ENCODE assay signal across 8 mouse cellular contexts in the genomic region with DNA sequence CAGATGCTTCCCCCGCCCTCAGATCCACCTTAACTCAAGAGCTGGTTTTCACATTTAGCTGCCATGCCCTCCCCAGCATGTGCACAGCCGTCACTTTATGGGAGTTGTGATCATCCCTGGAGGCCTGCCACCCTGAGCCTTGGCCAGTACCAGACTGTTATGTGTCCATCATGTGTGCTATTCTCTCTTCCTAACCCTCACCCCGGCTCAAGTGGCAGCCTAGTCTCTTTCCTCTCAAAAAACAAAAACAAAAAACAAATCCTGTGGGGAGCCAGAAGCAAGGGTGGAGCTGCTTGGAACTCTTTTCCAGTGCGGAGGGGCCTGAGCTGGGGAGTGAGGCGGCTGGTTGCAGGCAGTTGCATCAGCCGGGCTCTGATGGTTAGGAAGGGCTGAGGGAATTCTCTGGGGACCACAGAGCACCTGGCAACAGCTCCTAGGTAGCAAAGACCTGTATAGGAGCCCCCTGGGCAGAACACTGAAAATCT. TPM values are rescaled to one million over a fixed set of nuclear protein-coding genes. Genes with fewer than 3 reads are reported as not detected.
DNase-seq lines count a peak whose midpoint lies in the region; ATAC-seq lines count a peak whose summit lies in the region.

No protein-coding gene starts in this region.

- 36% methylated on average over 6 of the region's 6 CpGs for WGBS in intestine, embryonic 16.5 days
- WGBS in midbrain, embryonic 10.5 days: 53% methylated on average over 6 of the region's 6 CpGs

- H3K27ac ChIP-seq in intestine, embryonic 16.5 days (ENCODE audit: low read length): peak overlapping the region; percentile 44
- H3K27ac ChIP-seq in midbrain, embryonic 10.5 days (replicated peaks): peak overlapping the region; percentile 71

- peak overlapping the region; percentile 82 for H3K4me3 ChIP-seq in intestine, embryonic 16.5 days (ENCODE audit: low read length)
- H3K4me3 ChIP-seq in midbrain, embryonic 10.5 days: peak overlapping the region; percentile 88

- no peaks in the 10 kb centered on the region for H3K9me3 ChIP-seq in intestine, embryonic 16.5 days (ENCODE audit: control insufficient read depth, low read length)
- no peaks in the 10 kb centered on the region for H3K9me3 ChIP-seq in midbrain, embryonic 10.5 days (replicated peaks)

- H3K4me1 ChIP-seq in intestine, embryonic 16.5 days (ENCODE audit: control insufficient read depth, insufficient read depth, low read length): peaks cover 47% of the 10 kb centered on the region
- peaks cover 69% of the 10 kb centered on the region for H3K4me1 ChIP-seq in midbrain, embryonic 10.5 days

- ATAC-seq in intestine, embryonic 16.5 days: no peak

- no peaks in the 10 kb centered on the region for H3K27me3 ChIP-seq in intestine, embryonic 16.5 days (replicated peaks; ENCODE audit: control insufficient read depth, insufficient read depth, low read length)
- H3K27me3 ChIP-seq in midbrain, embryonic 10.5 days (ENCODE audit: low read depth, poor library complexity, severe bottlenecking): no peaks in the 10 kb centered on the region

- H3K36me3 ChIP-seq in intestine, embryonic 16.5 days (ENCODE audit: control insufficient read depth, insufficient read depth, low read length): no peaks in the 10 kb centered on the region
- H3K36me3 ChIP-seq in midbrain, embryonic 10.5 days: peaks cover 47% of the 10 kb centered on the region

- peak overlapping the region; percentile 79 for H3K4me2 ChIP-seq in intestine, embryonic 16.5 days (ENCODE audit: low read depth, low read length)

- H3K9ac ChIP-seq in intestine, embryonic 16.5 days (ENCODE audit: low read depth, low read length): peak overlapping the region; percentile 65

- intact Hi-C loops in gastrocnemius, postnatal 14 days (cut with DNase I; ENCODE audit: low total_unique reads): loop anchor here (10.0 kb wide), 1 partner anchor 54 kb away; no protein-coding TSS in a partner anchor

- peak; percentile 49 to 63 for DNase-seq in adrenal gland, adult 18-20 months (ENCODE audit: low spot score in 2 of 2)
- no peak for DNase-seq in adrenal gland, postnatal 4 days (ENCODE audit: low spot score in 2 of 2)
- DNase-seq in urinary bladder, adult 2 months (ENCODE audit: low spot score): peak; percentile 30
- no peak for DNase-seq in urinary bladder, adult 18-20 months (ENCODE audit: low spot score in 2 of 2)
- peak; percentile 69 for DNase-seq in gastrocnemius, postnatal 14 days
- DNase-seq in midbrain, embryonic 10.5 days (ENCODE audit: low spot score): no peak
- peak; percentile 33 for DNase-seq in testis, postnatal 14 days (ENCODE audit: low spot score)

RNA-seq across cellular contexts. Expression of gene Atf5, which starts 2.3 kb away (rescaled TPM):
- total RNA-seq in adrenal gland, adult 18-20 months (2021): 100 to 1,000 TPM; 136 to 217 TPM
- total RNA-seq in adrenal gland, postnatal 4 days (2021): 100 to 1,000 TPM in 1 of 2 experiments, 10 to 100 TPM in 1; 59.8 to 104 TPM
- polyA plus RNA-seq in urinary bladder, adult 2 months (2012; rRNA removed): 43.4 and 63.6 TPM in 2 replicates
- total RNA-seq in gastrocnemius, postnatal 14 days (2021): 10 to 100 TPM; 54.5 to 62.2 TPM
- 4.9 and 5.5 TPM in 2 replicates for polyA plus RNA-seq in intestine, embryonic 16.5 days (2015; fragmentation: Nextera tagmentation; extraction: Ambion mirVana)
- polyA plus RNA-seq in midbrain, embryonic 10.5 days (2016; fragmentation: Nextera tagmentation; extraction: Ambion mirVana): 4.6 and 4.7 TPM in 2 replicates

RNA-seq across cellular contexts. Expression of gene Il4i1, which starts 2.6 kb away (rescaled TPM):
- 1 to 10 TPM; 1.6 to 2.6 TPM for total RNA-seq in adrenal gland, adult 18-20 months (2021)
- total RNA-seq in adrenal gland, postnatal 4 days (2021): 1 to 10 TPM; 1.1 to 1.8 TPM
- polyA plus RNA-seq in urinary bladder, adult 2 months (2012; rRNA removed): 1.7 and 2.5 TPM in 2 replicates
- 1 to 10 TPM; 2.3 to 2.6 TPM for total RNA-seq in gastrocnemius, postnatal 14 days (2021)
- polyA plus RNA-seq in intestine, embryonic 16.5 days (2015; fragmentation: Nextera tagmentation; extraction: Ambion mirVana): 1.5 and 1.8 TPM in 2 replicates
- polyA plus RNA-seq in midbrain, embryonic 10.5 days (2016; fragmentation: Nextera tagmentation; extraction: Ambion mirVana): 1.2 and 1.8 TPM in 2 replicates

RNA-seq across cellular contexts. Expression of gene Nup62, which starts 2.9 kb away (rescaled TPM):
- total RNA-seq in adrenal gland, adult 18-20 months (2021): 10 to 100 TPM; 48.5 to 52.7 TPM
- total RNA-seq in adrenal gland, postnatal 4 days (2021): 10 to 100 TPM; 60.1 to 65.5 TPM
- 30.5 and 34.7 TPM in 2 replicates for polyA plus RNA-seq in urinary bladder, adult 2 months (2012; rRNA removed)
- 10 to 100 TPM; 21.2 to 28.1 TPM for total RNA-seq in gastrocnemius, postnatal 14 days (2021)
- polyA plus RNA-seq in intestine, embryonic 16.5 days (2015; fragmentation: Nextera tagmentation; extraction: Ambion mirVana): 78.7 and 87.8 TPM in 2 replicates
- polyA plus RNA-seq in midbrain, embryonic 10.5 days (2016; fragmentation: Nextera tagmentation; extraction: Ambion mirVana): 154 and 162 TPM in 2 replicates

RNA-seq across cellular contexts. Expression of gene Akt1s1, which starts 30.0 kb away (rescaled TPM):
- 100 to 1,000 TPM in 1 of 2 experiments, 10 to 100 TPM in 1; 86.3 to 128 TPM for total RNA-seq in adrenal gland, adult 18-20 months (2021)
- total RNA-seq in adrenal gland, postnatal 4 days (2021): 100 to 1,000 TPM; 119 to 134 TPM
- 93.8 and 99.5 TPM in 2 replicates for polyA plus RNA-seq in urinary bladder, adult 2 months (2012; rRNA removed)
- 10 to 100 TPM; 85.9 to 86.7 TPM for total RNA-seq in gastrocnemius, postnatal 14 days (2021)
- polyA plus RNA-seq in intestine, embryonic 16.5 days (2015; fragmentation: Nextera tagmentation; extraction: Ambion mirVana): 105 and 107 TPM in 2 replicates
- 89.5 and 98.1 TPM in 2 replicates for polyA plus RNA-seq in midbrain, embryonic 10.5 days (2016; fragmentation: Nextera tagmentation; extraction: Ambion mirVana)

RNA-seq across cellular contexts. Expression of gene Tbc1d17, which starts 30.1 kb away (rescaled TPM):
- total RNA-seq in adrenal gland, adult 18-20 months (2021): 10 to 100 TPM; 48.1 to 60.2 TPM
- total RNA-seq in adrenal gland, postnatal 4 days (2021): 10 to 100 TPM; 87.9 to 92.0 TPM
- polyA plus RNA-seq in urinary bladder, adult 2 months (2012; rRNA removed): 67.3 and 68.9 TPM in 2 replicates
- 10 to 100 TPM; 28.2 to 38.9 TPM for total RNA-seq in gastrocnemius, postnatal 14 days (2021)
- 73.6 and 77.9 TPM in 2 replicates for polyA plus RNA-seq in intestine, embryonic 16.5 days (2015; fragmentation: Nextera tagmentation; extraction: Ambion mirVana)
- 77.8 and 89.4 TPM in 2 replicates for polyA plus RNA-seq in midbrain, embryonic 10.5 days (2016; fragmentation: Nextera tagmentation; extraction: Ambion mirVana)

Comparison
In these comparisons a context has a peak if more than half of its experiments do, and no peak if none do; other contexts are left out.
1. DNase-seq: peak in adrenal gland, adult 18-20 months (2 of 2), urinary bladder, adult 2 months (single experiment), gastrocnemius, postnatal 14 days (single experiment) and testis, postnatal 14 days (single experiment); none in adrenal gland, postnatal 4 days (0 of 2), urinary bladder, adult 18-20 months (0 of 2) and midbrain, embryonic 10.5 days (single experiment).